ENCODE assay signal across 8 mouse cellular contexts in the genomic region with DNA sequence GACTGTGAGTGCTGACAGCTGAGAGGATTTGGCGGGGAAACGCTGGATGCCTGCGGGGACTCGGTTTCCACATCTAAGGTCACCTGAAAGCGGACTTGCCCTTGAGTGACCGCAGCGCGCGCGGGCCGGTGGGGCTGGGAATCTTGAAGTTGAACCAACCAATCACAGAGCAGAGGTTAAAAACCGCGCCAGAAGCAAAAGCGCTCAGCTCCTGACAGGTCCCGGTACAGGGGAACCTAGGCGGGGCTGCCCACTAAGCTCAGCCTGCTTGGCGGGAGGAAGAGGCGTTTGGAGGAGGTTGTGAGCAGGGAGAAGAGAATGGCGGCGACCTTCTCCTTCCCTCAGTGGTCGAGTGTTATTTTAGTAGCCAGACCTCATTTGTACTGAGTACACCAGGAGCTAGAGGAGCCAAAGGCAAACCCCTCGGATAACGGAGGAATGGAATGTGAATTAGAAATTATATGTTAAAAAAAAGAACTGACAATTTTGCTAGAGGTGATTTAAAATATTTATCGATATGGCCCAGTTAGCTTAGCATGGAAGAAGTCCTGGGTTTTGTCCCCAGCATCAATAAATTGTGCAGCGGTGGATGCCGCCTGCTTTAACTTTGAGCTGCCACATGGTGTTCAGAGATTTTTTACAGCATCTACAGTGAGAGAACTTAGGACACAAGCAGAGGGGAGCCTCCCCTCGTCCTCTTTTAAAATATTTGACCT. TPM values are rescaled to one million over a fixed set of nuclear protein-coding genes. Genes with fewer than 3 reads are reported as not detected.
DNase-seq lines count a peak whose midpoint lies in the region; ATAC-seq and TF ChIP-seq lines count a peak whose summit lies in the region.

No protein-coding gene starts in this region.

- peak overlapping the region; percentile 85 for H3K9ac ChIP-seq in CH12.LX (ENCODE audit: insufficient read depth, low read depth)
- H3K9ac ChIP-seq in forebrain, embryonic 11.5 days (ENCODE audit: low read length), result peak overlapping the region; percentile 98
- peak overlapping the region; percentile 90 for H3K9ac ChIP-seq in kidney, embryonic 14.5 days (ENCODE audit: low read depth, low read length)
- H3K9ac ChIP-seq in midbrain, embryonic 11.5 days (ENCODE audit: low read length), result peak overlapping the region; percentile 99

- peaks cover 6 to 37% of the 10 kb centered on the region in 2 experiments for H3K4me1 ChIP-seq in CH12.LX (ENCODE audit: control insufficient read depth in 1 of 2, insufficient read depth in 2 of 2)
- peaks cover 13% of the 10 kb centered on the region for H3K4me1 ChIP-seq in forebrain, embryonic 11.5 days (replicated peaks; ENCODE audit: control insufficient read depth, insufficient read depth, low read length)
- peaks cover 12% of the 10 kb centered on the region; the same call in 1 of the 2 replicates for H3K4me1 ChIP-seq in kidney, embryonic 14.5 days (ENCODE audit: control insufficient read depth, insufficient read depth, low read length)
- H3K4me1 ChIP-seq in midbrain, embryonic 11.5 days (ENCODE audit: control insufficient read depth, insufficient read depth, low read length), result peaks cover 23% of the 10 kb centered on the region

- no peak overlapping the region; the same call in 1 of the 2 replicates for H3K27ac ChIP-seq in CH12.LX (ENCODE audit: insufficient read depth, low read depth)
- peak overlapping the region; percentile 60 for H3K27ac ChIP-seq in forebrain, embryonic 11.5 days (ENCODE audit: low read depth, low read length)
- peak overlapping the region; percentile 56; the same call in 1 of the 2 replicates for H3K27ac ChIP-seq in kidney, embryonic 14.5 days (ENCODE audit: low read depth, low read length)
- no peak overlapping the region for H3K27ac ChIP-seq in midbrain, embryonic 11.5 days (ENCODE audit: low read depth, low read length)

- peak; percentile 54 for ATAC-seq in forebrain, embryonic 11.5 days (replicated peaks; ENCODE audit: low FRiP score)
- peak; percentile 41 for ATAC-seq in kidney, embryonic 14.5 days (ENCODE audit: low FRiP score, low TSS enrichment)
- peak; percentile 29; the same call in 1 of the 2 replicates for ATAC-seq in midbrain, embryonic 11.5 days (ENCODE audit: low FRiP score)

- H3K36me3 ChIP-seq in CH12.LX (replicated peaks in 1 of 2; ENCODE audit: control insufficient read depth in 1 of 2, insufficient read depth in 1 of 2, low read length in 1 of 2), result peaks cover 14 to 43% of the 10 kb centered on the region in 2 experiments
- peaks cover 2% of the 10 kb centered on the region; the same call in 1 of the 2 replicates for H3K36me3 ChIP-seq in forebrain, embryonic 11.5 days (ENCODE audit: control insufficient read depth, insufficient read depth, low read length)
- peaks cover 17% of the 10 kb centered on the region for H3K36me3 ChIP-seq in kidney, embryonic 14.5 days (ENCODE audit: control insufficient read depth, insufficient read depth, low read length)
- peaks cover 7% of the 10 kb centered on the region; the same call in 1 of the 2 replicates for H3K36me3 ChIP-seq in midbrain, embryonic 11.5 days (ENCODE audit: control insufficient read depth, insufficient read depth, low read length)

- TF ChIP-seq CTCF in CH12.LX (conservative IDR thresholded peaks at IDR 0.05 in 1 of 2, IDR thresholded peaks at IDR 0.05 in 1 of 2; ENCODE audit: low read depth in 2 of 2, low read length in 2 of 2), result no peak

- TF ChIP-seq EP300 in CH12.LX (IDR thresholded peaks at IDR 0.05; ENCODE audit: low read length), result no peak

- peak; percentile 81 for DNase-seq in CH12.LX (ENCODE audit: extremely low read depth)
- DNase-seq in MN1 (ENCODE audit: low spot score), result peak; percentile 48
- DNase-seq in forebrain, embryonic 11.5 days (ENCODE audit: low spot score), result peak; percentile 84
- DNase-seq in midbrain, embryonic 11.5 days (ENCODE audit: low spot score, missing footprints), result peak; percentile 92
- DNase-seq in thymus, adult 18-20 months, result peak; percentile 43 to 66
- no peak for DNase-seq in left cerebral cortex, postnatal 36 days (ENCODE audit: low spot score in 2 of 2)
- no peak for DNase-seq in gastrocnemius, adult 18-20 months (ENCODE audit: low spot score)

- no peaks in the 10 kb centered on the region for H3K27me3 ChIP-seq in CH12.LX (replicated peaks)
- H3K27me3 ChIP-seq in forebrain, embryonic 11.5 days (ENCODE audit: control insufficient read depth, insufficient read depth, low read length), result no peaks in the 10 kb centered on the region
- H3K27me3 ChIP-seq in kidney, embryonic 14.5 days (ENCODE audit: control insufficient read depth, insufficient read depth, low read length), result no peaks in the 10 kb centered on the region
- no peaks in the 10 kb centered on the region for H3K27me3 ChIP-seq in midbrain, embryonic 11.5 days (ENCODE audit: control insufficient read depth, insufficient read depth, low read length)

- H3K4me3 ChIP-seq in CH12.LX (replicated peaks in 1 of 3; ENCODE audit: low read depth in 2 of 3, low read length in 2 of 3, poor library complexity in 1 of 3), result peak overlapping the region; percentile 72 to 86 (median 73)
- H3K4me3 ChIP-seq in forebrain, embryonic 11.5 days (ENCODE audit: low read depth, low read length), result peak overlapping the region; percentile 91
- H3K4me3 ChIP-seq in kidney, embryonic 14.5 days (ENCODE audit: low read length), result peak overlapping the region; percentile 90
- H3K4me3 ChIP-seq in midbrain, embryonic 11.5 days (ENCODE audit: low read depth, low read length), result peak overlapping the region; percentile 91

- intact Hi-C loops in left cerebral cortex, postnatal 36 days (cut with DNase I), result no loop called here

- TF ChIP-seq RAD21 in CH12.LX (IDR thresholded peaks at IDR 0.05; ENCODE audit: low read depth, low read length), result no peak

- peak overlapping the region; percentile 77 for H3K4me2 ChIP-seq in CH12.LX (ENCODE audit: insufficient read depth, low read depth, poor library complexity, severe bottlenecking)
- peak overlapping the region; percentile 45 for H3K4me2 ChIP-seq in forebrain, embryonic 11.5 days (ENCODE audit: low read depth, low read length, severe bottlenecking)
- peak overlapping the region; percentile 87 for H3K4me2 ChIP-seq in kidney, embryonic 14.5 days (replicated peaks; ENCODE audit: low read depth, low read length)
- peak overlapping the region; percentile 77 for H3K4me2 ChIP-seq in midbrain, embryonic 11.5 days

- dilution Hi-C loops in CH12.LX (cut with MboI; ENCODE audit: extremely low pct_ligation_motif_present, extremely low pct_unique_long_range_greater_than_20kb, low sequenced_read_pairs), result no loop called here

- under 1% methylated on average over 27 of the region's 27 CpGs for WGBS in forebrain, embryonic 11.5 days
- WGBS in kidney, embryonic 14.5 days, result 1% methylated on average over 27 of the region's 27 CpGs
- under 1% methylated on average over 27 of the region's 27 CpGs for WGBS in midbrain, embryonic 11.5 days

- TF ChIP-seq POLR2A in CH12.LX (IDR thresholded peaks at IDR 0.05; ENCODE audit: low read depth, low read length), result peak; percentile 87

- H3K9me3 ChIP-seq in CH12.LX (replicated peaks; ENCODE audit: low read length), result no peaks in the 10 kb centered on the region
- H3K9me3 ChIP-seq in forebrain, embryonic 11.5 days (ENCODE audit: control insufficient read depth, low read length), result no peaks in the 10 kb centered on the region
- H3K9me3 ChIP-seq in kidney, embryonic 14.5 days (ENCODE audit: control insufficient read depth, low read length), result no peaks in the 10 kb centered on the region
- no peaks in the 10 kb centered on the region for H3K9me3 ChIP-seq in midbrain, embryonic 11.5 days (ENCODE audit: control insufficient read depth, low read length)

- H3K79me2 ChIP-seq in CH12.LX (replicated peaks; ENCODE audit: control insufficient read depth, extremely low read depth, insufficient read depth, poor library complexity, severe bottlenecking), result peaks cover 28% of the 10 kb centered on the region

- in situ Hi-C loops in CH12.LX (cut with MboI; ENCODE audit: low pct_ligation_motif_present, low pct_unique_long_range_greater_than_20kb, low sequenced_read_pairs), result no loop called here

TF ChIP-seq in CH12.LX, 34 proteins besides CTCF, POLR2A, EP300 and RAD21 (continues in another document):
- TF ChIP-seq CHD1 (IDR thresholded peaks at IDR 0.05; ENCODE audit: low read depth, low read length) (peak; percentile 68; the same call in 1 of the 2 replicates), BHLHE40 (IDR thresholded peaks at IDR 0.05; ENCODE audit: low read depth, low read length) (no peak), HCFC1 (IDR thresholded peaks at IDR 0.05; ENCODE audit: low read depth, low read length) (no peak; the same call in 1 of the 2 replicates), TCF12 (IDR thresholded peaks at IDR 0.05; ENCODE audit: low read depth, low read length) (peak; percentile 68), ZKSCAN1 (IDR thresholded peaks at IDR 0.05; ENCODE audit: borderline replicate concordance, low read depth, low read length) (no peak)

RNA-seq across cellular contexts. Expression of gene Rrm2, which starts 1.1 kb away (rescaled TPM):
- total RNA-seq in CH12.LX (2012; rRNA removed), result 89.0 and 138 TPM in 2 replicates
- total RNA-seq in CH12.LX (2014; rRNA removed), result 180 and 187 TPM in 2 replicates
- polyA plus RNA-seq in CH12.LX (2012; ENCODE audit: insufficient read length, low read depth), result 202 and 214 TPM in 2 replicates
- polyA plus RNA-seq in forebrain, embryonic 11.5 days (2014; fragmentation: Nextera tagmentation; extraction: Ambion mirVana), result 635 and 669 TPM in 2 replicates
- 206 and 236 TPM in 2 replicates for polyA plus RNA-seq in kidney, embryonic 14.5 days (2014; fragmentation: Nextera tagmentation; extraction: Ambion mirVana)
- polyA plus RNA-seq in midbrain, embryonic 11.5 days (2014; fragmentation: Nextera tagmentation; extraction: Ambion mirVana), result 542 and 553 TPM in 2 replicates
- 1 to 10 TPM; 2.5 to 2.9 TPM for total RNA-seq in left cerebral cortex, postnatal 36 days (2021)
- under 1 TPM; 0.71 to 0.87 TPM for total RNA-seq in gastrocnemius, adult 18-20 months (2021)

RNA-seq across cellular contexts. Expression of gene Cys1, which starts 25.3 kb away (rescaled TPM):
- total RNA-seq in CH12.LX (2012; rRNA removed), result not detected in 2 replicates
- total RNA-seq in CH12.LX (2014; rRNA removed), result not detected in 2 replicates
- not detected in 2 replicates for polyA plus RNA-seq in CH12.LX (2012; ENCODE audit: insufficient read length, low read depth)
- polyA plus RNA-seq in forebrain, embryonic 11.5 days (2014; fragmentation: Nextera tagmentation; extraction: Ambion mirVana), result 0.76 and 0.85 TPM in 2 replicates
- 10.7 and 11.8 TPM in 2 replicates for polyA plus RNA-seq in kidney, embryonic 14.5 days (2014; fragmentation: Nextera tagmentation; extraction: Ambion mirVana)
- polyA plus RNA-seq in midbrain, embryonic 11.5 days (2014; fragmentation: Nextera tagmentation; extraction: Ambion mirVana), result 0.57 and 1.7 TPM in 2 replicates
- 10 to 100 TPM; 10.8 to 17.5 TPM for total RNA-seq in left cerebral cortex, postnatal 36 days (2021)
- 1 to 10 TPM; 1.7 to 2.7 TPM for total RNA-seq in gastrocnemius, adult 18-20 months (2021)

RNA-seq across cellular contexts. Expression of gene Klf11, which starts 55.8 kb away (rescaled TPM):
- total RNA-seq in CH12.LX (2012; rRNA removed) (3.6 and 7.3 TPM in 2 replicates), CH12.LX (2014; rRNA removed) (7.2 and 8.0 TPM in 2 replicates)
- polyA plus RNA-seq in CH12.LX (2012; ENCODE audit: insufficient read length, low read depth), result 7.5 and 9.2 TPM in 2 replicates
- polyA plus RNA-seq in forebrain, embryonic 11.5 days (2014; fragmentation: Nextera tagmentation; extraction: Ambion mirVana), result 13.1 and 13.5 TPM in 2 replicates
- polyA plus RNA-seq in kidney, embryonic 14.5 days (2014; fragmentation: Nextera tagmentation; extraction: Ambion mirVana), result 6.2 and 11.9 TPM in 2 replicates
- polyA plus RNA-seq in midbrain, embryonic 11.5 days (2014; fragmentation: Nextera tagmentation; extraction: Ambion mirVana), result 15.8 and 17.0 TPM in 2 replicates
- 1 to 10 TPM; 6.0 to 6.7 TPM for total RNA-seq in left cerebral cortex, postnatal 36 days (2021)
- 1 to 10 TPM; 4.3 to 6.3 TPM for total RNA-seq in gastrocnemius, adult 18-20 months (2021)

Comparison
In these comparisons a context has a peak if more than half of its experiments do, and no peak if none do; other contexts are left out.
1. DNase-seq: peak in CH12.LX (single experiment), MN1 (single experiment), forebrain, embryonic 11.5 days (single experiment), midbrain, embryonic 11.5 days (single experiment) and thymus, adult 18-20 months (2 of 2); none in left cerebral cortex, postnatal 36 days (0 of 2) and gastrocnemius, adult 18-20 months (single experiment).
2. H3K27ac ChIP-seq: peak in forebrain, embryonic 11.5 days (single experiment) and kidney, embryonic 14.5 days (single experiment); none in CH12.LX (single experiment) and midbrain, embryonic 11.5 days (single experiment).
3. Peak in every context shown above with its lines, with median percentiles within 50 percentile points of each other: H3K4me2 ChIP-seq, H3K4me3 ChIP-seq, H3K9ac ChIP-seq and ATAC-seq.